Mouse (Mus musculus): Measurements from ENCODE around the gene Ak6.

DNA sequence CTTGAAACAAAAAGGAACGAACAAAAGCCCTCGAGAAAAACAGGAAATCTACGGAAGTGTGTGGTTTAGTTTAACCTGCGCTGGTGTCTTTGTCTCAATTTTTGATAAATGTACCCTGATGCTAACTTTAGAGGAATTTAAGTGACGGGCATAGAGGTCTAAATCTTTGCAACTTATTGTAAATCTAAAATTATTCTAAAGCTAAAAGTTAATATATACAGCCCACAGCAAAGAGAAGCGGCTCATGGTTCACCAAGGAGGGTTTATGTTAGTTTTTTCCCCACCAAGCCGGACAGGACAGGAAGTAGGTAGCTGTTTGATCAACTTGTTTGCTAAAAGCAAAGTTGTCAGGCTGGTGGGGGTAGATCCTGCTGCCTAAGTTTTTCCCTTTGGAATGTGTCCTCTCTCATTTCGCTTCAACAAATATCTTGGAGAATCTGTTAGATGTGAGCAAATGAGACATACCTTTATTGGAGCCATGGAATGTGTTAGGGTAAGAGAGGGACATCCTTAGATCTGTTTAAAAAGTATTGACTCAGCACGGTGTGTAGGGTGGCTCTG, 19.5 kb downstream of the Ak6 start:
- TF ChIP-seq CTCF (IDR thresholded peaks at IDR 0.05; ENCODE audit: borderline replicate concordance, insufficient read depth, low read length) (no peak), POLR2A (IDR thresholded peaks at IDR 0.05; ENCODE audit: low read depth, low read length) (no peak)

Measured in embryonic fibroblast, embryonic 13.5 days (primary cell).